Mouse (Mus musculus): ENCODE data around the gene Raver2.

Raver2 gene

GRCm38 (mm10) chr4:101174916-101175625, 106.3 kb downstream of the Raver2 start:
- no peak for DNase-seq (ENCODE audit: low spot score in 2 of 2)

DNA sequence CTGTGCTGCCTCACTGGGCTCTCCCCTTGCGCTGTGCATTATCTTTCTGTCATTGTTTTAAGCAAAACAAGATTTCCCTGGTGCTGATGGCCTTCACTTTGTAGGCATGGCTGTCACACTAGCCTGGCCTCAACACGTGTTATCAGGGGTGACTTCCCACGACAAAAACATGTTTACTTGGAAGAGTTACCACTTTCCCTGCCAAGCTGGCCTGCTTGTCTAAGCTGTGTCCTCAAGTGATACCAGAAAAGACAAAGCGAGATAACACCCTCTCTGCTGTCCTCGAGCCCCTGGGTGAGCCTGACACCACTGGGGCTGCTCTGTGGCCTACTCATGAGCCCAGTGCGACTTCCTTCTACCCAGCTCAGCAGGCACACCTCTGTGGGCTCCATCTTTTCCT, 107.3 kb downstream of the Raver2 start:
- DNase-seq (ENCODE audit: low spot score in 2 of 2): no peak

DNA sequence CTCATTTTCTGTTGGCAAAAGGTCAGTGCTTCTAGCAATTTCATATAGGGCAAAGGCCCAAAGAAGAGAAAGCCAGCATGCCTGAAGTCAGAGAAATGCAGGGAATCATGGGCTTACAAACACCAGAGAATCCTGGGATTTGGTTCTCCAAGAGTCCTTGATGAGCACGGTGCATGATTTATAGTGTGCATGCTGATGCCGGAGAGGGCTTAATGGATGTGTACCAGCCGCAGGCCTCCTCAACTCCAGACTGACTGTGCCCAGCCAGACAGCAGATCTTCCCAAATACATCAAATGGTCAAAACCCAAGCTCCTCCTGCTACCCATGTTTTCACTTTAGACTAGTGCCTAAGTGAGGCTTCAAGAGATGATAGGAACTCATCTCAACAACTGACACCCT, 109.0 kb downstream of the Raver2 start:
- DNase-seq (ENCODE audit: low spot score in 2 of 2): no peak

DNA sequence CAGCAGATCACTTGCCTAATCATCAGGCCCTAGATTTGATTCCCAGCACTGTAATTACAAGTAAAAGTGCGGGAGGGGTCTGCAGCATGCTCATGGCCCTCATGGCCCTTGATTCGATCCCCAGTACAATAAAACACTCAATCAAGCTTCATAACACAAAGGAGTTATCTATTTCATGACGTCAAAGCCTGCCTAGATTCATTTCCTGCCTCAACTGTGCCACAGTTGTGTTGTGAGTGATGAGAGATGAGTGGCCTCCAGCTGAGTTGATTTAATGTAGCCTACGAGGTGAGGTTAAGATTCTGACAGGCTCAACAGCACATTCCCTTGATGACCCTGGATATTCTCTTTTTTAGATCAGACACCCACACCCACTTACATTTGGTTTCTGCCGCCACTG, 110.3 kb downstream of the Raver2 start:
- no peak for DNase-seq (ENCODE audit: low spot score in 2 of 2)

DNA sequence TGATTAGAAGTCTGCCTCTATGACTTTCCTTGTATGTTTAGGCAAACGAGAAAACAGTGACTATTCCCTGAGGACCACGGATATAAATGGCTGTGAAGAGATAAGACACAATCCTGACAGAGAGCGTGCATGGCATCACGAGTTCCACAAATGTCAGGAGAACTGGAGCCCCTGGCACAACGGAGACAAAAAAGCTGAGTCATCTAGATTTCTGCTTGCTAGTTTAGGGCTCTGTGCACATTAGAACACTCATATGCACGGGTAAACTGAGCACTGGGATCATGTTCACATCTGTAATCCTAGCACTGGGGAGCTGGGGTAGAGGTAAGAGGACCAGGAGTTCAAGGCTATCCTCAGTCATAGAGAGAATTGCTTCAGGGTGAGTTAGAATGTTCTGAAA, 111.1 kb downstream of the Raver2 start:
- no peak for DNase-seq (ENCODE audit: low spot score in 2 of 2)

GRCm38 (mm10) chr4:101180681-101181080, 111.9 kb downstream of the Raver2 start:
- no peak for DNase-seq (ENCODE audit: low spot score in 2 of 2)

- DNase-seq (ENCODE audit: low spot score in 2 of 2): no peak
Observed at GRCm38 (mm10) chr4:101182603-101183011, 113.8 kb downstream of the Raver2 start.

DNA sequence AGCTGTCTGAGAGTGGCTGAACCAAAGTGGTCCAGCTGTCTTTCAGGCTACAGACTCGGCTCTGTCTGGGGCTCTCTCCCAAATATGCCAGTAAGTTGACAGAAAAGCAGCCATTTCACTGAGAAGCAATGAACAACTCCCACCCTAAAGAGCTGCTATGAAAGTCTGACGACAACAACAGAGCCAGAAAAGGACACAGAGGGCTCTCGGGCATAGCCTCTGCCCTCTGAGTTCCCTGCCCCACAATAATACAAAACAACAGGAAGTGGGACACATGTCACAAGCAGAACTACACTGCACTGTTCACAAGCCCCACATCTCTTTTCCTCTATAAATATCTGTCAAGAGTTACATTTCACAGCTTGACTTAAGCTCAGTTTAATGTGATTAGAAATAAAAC, 116.4 kb downstream of the Raver2 start:
- DNase-seq (ENCODE audit: low spot score in 2 of 2): no peak

- no peak for DNase-seq (ENCODE audit: low spot score in 2 of 2)
Observed at GRCm38 (mm10) chr4:101186591-101186990, 117.8 kb downstream of the Raver2 start.

GRCm38 (mm10) chr4:101187381-101187780, 118.6 kb downstream of the Raver2 start:
- no peak for DNase-seq (ENCODE audit: low spot score in 2 of 2)

GRCm38 (mm10) chr4:101192241-101192976, 123.6 kb downstream of the Raver2 start:
- no peak for DNase-seq (ENCODE audit: low spot score in 2 of 2)

- DNase-seq (ENCODE audit: low spot score in 2 of 2): no peak
Observed at GRCm38 (mm10) chr4:101194170-101194569, 125.4 kb downstream of the Raver2 start.

DNA sequence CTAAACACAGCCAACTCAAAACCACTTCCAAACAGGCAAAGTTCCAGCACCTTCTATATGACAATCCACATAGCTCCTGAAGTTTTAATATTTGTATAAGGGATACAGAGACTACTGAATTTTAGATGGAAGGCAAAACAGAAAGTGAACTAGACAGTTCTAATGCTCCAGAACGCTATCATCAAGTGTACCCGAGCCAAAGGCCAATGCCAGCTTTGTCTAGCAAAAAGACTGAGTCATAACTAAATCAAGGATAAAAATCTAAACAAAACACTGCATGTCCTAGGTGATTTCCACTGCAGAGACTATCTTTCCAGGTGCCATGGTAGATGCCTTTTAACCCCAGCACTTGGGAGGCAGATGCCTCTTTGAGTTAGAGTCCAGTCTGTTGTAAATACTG, 127.6 kb downstream of the Raver2 start:
- no peak for DNase-seq (ENCODE audit: low spot score in 2 of 2)

DNA sequence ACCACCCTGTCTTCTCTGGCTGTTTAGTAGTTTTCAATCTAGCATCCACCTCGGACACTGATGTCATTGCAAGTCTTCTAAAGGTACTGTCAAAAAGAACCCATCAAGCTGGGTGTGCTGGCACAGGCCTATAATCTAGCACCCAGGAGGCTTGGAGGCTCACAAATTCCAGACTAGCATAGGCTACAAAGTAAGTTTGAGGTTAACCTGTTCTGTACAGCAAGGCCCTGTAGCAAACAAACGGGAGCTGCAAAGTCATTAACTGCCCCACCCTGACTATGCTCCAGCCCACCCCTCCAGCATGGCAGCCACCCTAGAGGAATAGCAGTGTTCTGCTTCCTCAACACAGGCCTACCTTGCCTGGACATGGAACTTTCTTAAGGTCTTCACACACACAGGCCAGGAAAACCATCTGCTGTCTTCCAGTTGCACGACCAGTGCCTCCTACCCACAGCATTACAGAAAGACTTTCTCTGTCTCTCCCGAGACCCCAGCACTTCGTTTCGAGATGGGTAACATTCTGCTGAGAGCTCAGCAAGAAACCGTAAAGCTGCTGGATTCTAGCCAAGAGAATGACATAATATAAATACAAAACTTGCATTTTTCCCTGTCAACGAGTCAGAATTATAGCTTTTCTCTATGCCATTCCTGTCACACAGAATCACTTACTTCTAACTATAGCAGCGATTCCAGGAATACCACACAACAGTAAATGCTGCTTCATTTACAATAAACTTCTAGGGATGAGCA, 128.8 kb downstream of the Raver2 start:
- DNase-seq (ENCODE audit: low spot score in 2 of 2): no peak

GRCm38 (mm10) chr4:101198333-101198732, 129.6 kb downstream of the Raver2 start:
- peak in 1 of 2 experiments; percentile 70 for DNase-seq (ENCODE audit: low spot score in 2 of 2)

GRCm38 (mm10) chr4:101199433-101200081, 130.8 kb downstream of the Raver2 start:
- no peak for DNase-seq (ENCODE audit: low spot score in 2 of 2)
